Mouse (Mus musculus): Measurements from ENCODE around the gene Magi2.
"Not testable (repeated sequence)": the region's sequence is repeated elsewhere in the genome, so short reads cannot be mapped to it uniquely, and the experiment has no call there.

Gene Magi2

GRCm38 (mm10) chr5:20242496-20242895 lies 1015.7 kb downstream of the Magi2 start:
- no peak for DNase-seq (ENCODE audit: low read depth, low spot score)

- no peak for DNase-seq (ENCODE audit: low read depth, low spot score)
Observed at GRCm38 (mm10) chr5:20249382-20249781, 1022.5 kb downstream of the Magi2 start.

- DNase-seq (ENCODE audit: low read depth, low spot score) = no peak
Observed at GRCm38 (mm10) chr5:20251541-20251940, 1024.7 kb downstream of the Magi2 start.

GRCm38 (mm10) chr5:20256150-20256868 lies 1029.5 kb downstream of the Magi2 start:
- DNase-seq (ENCODE audit: low read depth, low spot score) = no peak

GRCm38 (mm10) chr5:20256933-20257332 lies 1030.1 kb downstream of the Magi2 start:
- no peak for DNase-seq (ENCODE audit: low read depth, low spot score)

GRCm38 (mm10) chr5:20257419-20257818 lies 1030.6 kb downstream of the Magi2 start:
- no peak for DNase-seq (ENCODE audit: low read depth, low spot score)

- DNase-seq (ENCODE audit: low read depth, low spot score) = no peak
Observed at GRCm38 (mm10) chr5:20259719-20260118, 1032.9 kb downstream of the Magi2 start.

- not testable (repeated sequence) for DNase-seq (ENCODE audit: low read depth, low spot score)
Observed at GRCm38 (mm10) chr5:20272680-20273079, 1045.8 kb downstream of the Magi2 start.

- DNase-seq (ENCODE audit: low read depth, low spot score) = no peak
Observed at GRCm38 (mm10) chr5:20275632-20276031, 1048.8 kb downstream of the Magi2 start.

- no peak for DNase-seq (ENCODE audit: low read depth, low spot score)
Observed at GRCm38 (mm10) chr5:20285080-20285840, 1058.4 kb downstream of the Magi2 start.

- DNase-seq (ENCODE audit: low read depth, low spot score) = no peak
Observed at GRCm38 (mm10) chr5:20294521-20294920, 1067.7 kb downstream of the Magi2 start.

- no peak for DNase-seq (ENCODE audit: low read depth, low spot score)
Observed at GRCm38 (mm10) chr5:20299816-20300215, 1073.0 kb downstream of the Magi2 start.

GRCm38 (mm10) chr5:20303056-20303965 lies 1076.5 kb downstream of the Magi2 start:
- DNase-seq (ENCODE audit: low read depth, low spot score) = no peak

- DNase-seq (ENCODE audit: low read depth, low spot score) = no peak
Observed at GRCm38 (mm10) chr5:20320970-20321369, 1094.1 kb downstream of the Magi2 start.

- DNase-seq (ENCODE audit: low read depth, low spot score) = no peak
Observed at GRCm38 (mm10) chr5:20325290-20325689, 1098.5 kb downstream of the Magi2 start.

GRCm38 (mm10) chr5:20328901-20329300 lies 1102.1 kb downstream of the Magi2 start:
- no peak for DNase-seq (ENCODE audit: low read depth, low spot score)

- no peak for DNase-seq (ENCODE audit: low read depth, low spot score)
Observed at GRCm38 (mm10) chr5:20330025-20330424, 1103.2 kb downstream of the Magi2 start.

- DNase-seq (ENCODE audit: low read depth, low spot score) = no peak
Observed at GRCm38 (mm10) chr5:20332574-20332973, 1105.7 kb downstream of the Magi2 start.

- DNase-seq (ENCODE audit: low read depth, low spot score) = no peak
Observed at GRCm38 (mm10) chr5:20334549-20334948, 1107.7 kb downstream of the Magi2 start.

GRCm38 (mm10) chr5:20352941-20353340 lies 1126.1 kb downstream of the Magi2 start:
- no peak for DNase-seq (ENCODE audit: low read depth, low spot score)

- DNase-seq (ENCODE audit: low read depth, low spot score) = no peak
Observed at GRCm38 (mm10) chr5:20358437-20358836, 1131.6 kb downstream of the Magi2 start.

GRCm38 (mm10) chr5:20359021-20359420 lies 1132.2 kb downstream of the Magi2 start:
- no peak for DNase-seq (ENCODE audit: low read depth, low spot score)

All from c-Kit-negative CD71-positive TER-119-positive erythroid progenitor cells, embryonic 14.5 days (primary cell).